Mouse (Mus musculus): ENCODE measurements around the gene Edn1. TPM values are rescaled to one million over a fixed set of nuclear protein-coding genes. Genes with fewer than 3 reads are reported as not detected.

Edn1 gene
- polyA plus RNA-seq, 1 experiment from 2014 or later: 4.1 TPM

DNA sequence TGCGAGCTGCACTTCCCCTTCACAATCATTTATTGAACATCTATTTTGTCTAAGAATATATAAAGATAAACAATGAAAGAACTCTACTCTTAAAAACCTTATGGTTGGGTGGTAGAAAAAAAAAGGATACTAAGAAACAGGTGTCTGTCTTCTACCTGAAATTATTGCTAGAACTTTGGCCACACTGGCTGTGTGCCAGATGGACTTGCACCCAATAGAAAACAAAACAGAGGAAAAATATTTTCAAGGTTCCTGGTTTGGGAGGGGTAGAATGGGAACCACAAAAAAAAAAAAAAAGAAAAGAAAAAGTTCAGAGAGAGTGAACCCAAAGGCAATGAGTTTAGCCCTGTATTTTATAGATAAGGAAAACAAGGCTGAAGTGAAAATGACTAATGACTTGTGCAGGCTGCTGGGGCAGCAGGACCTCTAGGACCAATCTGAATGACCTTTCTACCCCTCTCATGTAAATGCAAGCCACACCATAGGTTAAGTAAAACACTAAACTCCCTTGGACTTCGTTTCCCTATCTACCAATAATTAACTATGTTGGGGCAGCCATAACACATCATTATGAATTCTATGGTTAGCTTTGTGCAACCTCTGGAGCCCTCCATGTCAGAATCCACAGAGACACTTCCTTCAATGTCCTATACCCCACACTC is 40.7 kb downstream of the Edn1 start:
- no peak overlapping the region for H3K9ac ChIP-seq
- no peaks in the 10 kb centered on the region for H3K36me3 ChIP-seq (ENCODE audit: insufficient read depth)
- H3K27ac ChIP-seq (ENCODE audit: low read depth): no peak overlapping the region
- ATAC-seq (ENCODE audit: insufficient read depth) (no peak), DNase-seq (no peak)
- H3K9me3 ChIP-seq (ENCODE audit: low read depth, low read length): no peaks in the 10 kb centered on the region
- H3K4me2 ChIP-seq: no peak overlapping the region
- 50% methylated on average over 2 of the region's 2 CpGs for WGBS
- no peak overlapping the region for H3K4me3 ChIP-seq (ENCODE audit: low read depth, low read length)
- no peaks in the 10 kb centered on the region for H3K4me1 ChIP-seq (ENCODE audit: insufficient read depth)
- TF ChIP-seq CTCF (IDR thresholded peaks at IDR 0.05; ENCODE audit: low read depth): no peak
- H3K27me3 ChIP-seq (ENCODE audit: insufficient read depth, low read length): no peaks in the 10 kb centered on the region

DNA sequence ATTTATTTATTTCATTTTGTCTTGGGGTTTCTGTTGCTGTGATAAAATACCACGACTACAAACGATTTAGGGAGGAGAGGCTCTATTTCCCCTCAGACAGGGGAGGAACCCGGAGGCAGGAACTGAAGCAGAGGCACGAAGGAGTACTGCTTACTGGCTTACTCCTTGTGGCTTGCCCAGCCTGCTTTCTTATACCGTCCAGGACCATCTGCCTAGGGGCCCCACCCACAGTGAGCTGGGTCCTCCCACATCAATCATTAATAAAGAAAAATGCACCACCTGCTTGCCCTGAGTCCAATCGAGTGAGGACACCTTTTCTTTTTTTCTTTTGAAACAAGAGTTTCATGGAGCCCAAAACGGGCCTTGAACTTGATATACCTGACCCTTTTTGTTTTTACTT is 44.2 kb downstream of the Edn1 start:
- WGBS: 73% methylated on average over 7 of the region's 7 CpGs
- Histone ChIP-seq H3K9ac (no peak overlapping the region), H3K4me2 (no peak overlapping the region), H3K9me3 (ENCODE audit: low read depth, low read length) (no peaks in the 10 kb centered on the region), H3K36me3 (ENCODE audit: insufficient read depth) (no peaks in the 10 kb centered on the region), H3K4me1 (ENCODE audit: insufficient read depth) (no peaks in the 10 kb centered on the region), H3K27ac (ENCODE audit: low read depth) (no peak overlapping the region), H3K4me3 (ENCODE audit: low read depth, low read length) (no peak overlapping the region), H3K27me3 (ENCODE audit: insufficient read depth, low read length) (no peaks in the 10 kb centered on the region)
- no peak for TF ChIP-seq CTCF (IDR thresholded peaks at IDR 0.05; ENCODE audit: low read depth)
- ATAC-seq (ENCODE audit: insufficient read depth) (no peak), DNase-seq (no peak)

DNA sequence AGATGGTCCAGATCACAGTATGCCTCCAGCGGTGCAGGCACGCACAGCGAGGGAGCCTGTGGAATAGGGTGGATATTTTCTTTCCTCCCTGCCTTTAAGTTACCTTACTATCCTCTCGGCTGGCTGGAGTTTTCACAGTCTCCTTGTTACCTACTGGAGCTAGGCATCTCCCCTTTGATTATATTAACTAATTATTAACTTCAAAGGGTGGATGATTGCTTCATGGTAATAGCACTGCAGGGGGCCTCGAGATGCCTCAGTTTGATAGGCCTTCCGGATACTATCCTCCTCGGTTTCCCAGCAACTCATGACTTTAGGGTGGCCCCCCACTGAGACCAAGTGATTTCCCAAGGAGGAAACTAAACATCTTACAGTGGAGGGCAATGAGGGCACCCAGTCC is 45.1 kb downstream of the Edn1 start:
- 44% methylated on average over 7 of the region's 7 CpGs for WGBS
- Histone ChIP-seq H3K27ac (ENCODE audit: low read depth) (no peak overlapping the region), H3K4me1 (ENCODE audit: insufficient read depth) (no peaks in the 10 kb centered on the region), H3K9me3 (ENCODE audit: low read depth, low read length) (no peaks in the 10 kb centered on the region), H3K4me2 (no peak overlapping the region), H3K4me3 (ENCODE audit: low read depth, low read length) (no peak overlapping the region), H3K27me3 (ENCODE audit: insufficient read depth, low read length) (no peaks in the 10 kb centered on the region), H3K9ac (no peak overlapping the region), H3K36me3 (ENCODE audit: insufficient read depth) (no peaks in the 10 kb centered on the region)
- DNase-seq: no peak
- no peak for ATAC-seq (ENCODE audit: insufficient read depth)
- TF ChIP-seq CTCF (IDR thresholded peaks at IDR 0.05; ENCODE audit: low read depth): no peak

- Histone ChIP-seq H3K4me2 (no peak overlapping the region), H3K9ac (no peak overlapping the region), H3K36me3 (ENCODE audit: insufficient read depth) (no peaks in the 10 kb centered on the region), H3K9me3 (ENCODE audit: low read depth, low read length) (no peaks in the 10 kb centered on the region), H3K4me3 (ENCODE audit: low read depth, low read length) (no peak overlapping the region), H3K27me3 (ENCODE audit: insufficient read depth, low read length) (no peaks in the 10 kb centered on the region), H3K27ac (ENCODE audit: low read depth) (no peak overlapping the region), H3K4me1 (ENCODE audit: insufficient read depth) (no peaks in the 10 kb centered on the region)
- WGBS: 58% methylated on average over 7 of the region's 7 CpGs
- no peak for ATAC-seq (ENCODE audit: insufficient read depth)
- TF ChIP-seq CTCF (IDR thresholded peaks at IDR 0.05; ENCODE audit: low read depth): no peak
- DNase-seq: no peak
Measured at GRCm38 (mm10) chr13:42351675-42352074, 50.4 kb downstream of the Edn1 start.

Other genes with a start within 250 kb of the Edn1 start
- 12.1 and 12.3 TPM in 2 replicates for gene Hivep1, start 249.5 kb upstream of the Edn1 start, polyA plus RNA-seq (2014; fragmentation: Nextera tagmentation; extraction: Ambion mirVana)

All from lung, embryonic 14.5 days (tissue).